Mouse (Mus musculus) cerebellum, adult 9-11 months (tissue): ENCODE measurements around the gene Kcnma1.

Source experiments
- DNase-seq: peaks from one replicate; pipeline ENCODE4 v3.0.0; 2022

Gene Kcnma1

GRCm38 (mm10) chr14:23517374-23517773 lies 496.9 kb downstream of the Kcnma1 start:
- no peak for DNase-seq

- no peak for DNase-seq
Observed at GRCm38 (mm10) chr14:23509792-23510191, 504.5 kb downstream of the Kcnma1 start.

GRCm38 (mm10) chr14:23502236-23502790 lies 512.0 kb downstream of the Kcnma1 start:
- no peak for DNase-seq

GRCm38 (mm10) chr14:23496801-23497200 lies 517.5 kb downstream of the Kcnma1 start:
- no peak for DNase-seq

GRCm38 (mm10) chr14:23496236-23496740 lies 518.0 kb downstream of the Kcnma1 start:
- DNase-seq: no peak

- DNase-seq: no peak
Observed at GRCm38 (mm10) chr14:23494496-23494800, 519.8 kb downstream of the Kcnma1 start.

GRCm38 (mm10) chr14:23493750-23494495 lies 520.4 kb downstream of the Kcnma1 start:
- no peak for DNase-seq

GRCm38 (mm10) chr14:23492581-23493360 lies 521.5 kb downstream of the Kcnma1 start:
- no peak for DNase-seq

- no peak for DNase-seq
Observed at GRCm38 (mm10) chr14:23491359-23491758, 522.9 kb downstream of the Kcnma1 start.

- no peak for DNase-seq
Observed at GRCm38 (mm10) chr14:23486687-23487086, 527.6 kb downstream of the Kcnma1 start.

- no peak for DNase-seq
Observed at GRCm38 (mm10) chr14:23485802-23486500, 528.3 kb downstream of the Kcnma1 start.

- no peak for DNase-seq
Observed at GRCm38 (mm10) chr14:23475129-23475528, 539.2 kb downstream of the Kcnma1 start.

GRCm38 (mm10) chr14:23470071-23470470 lies 544.2 kb downstream of the Kcnma1 start:
- DNase-seq: no peak

GRCm38 (mm10) chr14:23465135-23465534 lies 549.2 kb downstream of the Kcnma1 start:
- no peak for DNase-seq

GRCm38 (mm10) chr14:23458560-23458959 lies 555.7 kb downstream of the Kcnma1 start:
- DNase-seq: no peak

GRCm38 (mm10) chr14:23451681-23452080 lies 562.6 kb downstream of the Kcnma1 start:
- DNase-seq: no peak

GRCm38 (mm10) chr14:23437467-23437866 lies 576.8 kb downstream of the Kcnma1 start:
- DNase-seq: no peak

GRCm38 (mm10) chr14:23435861-23436260 lies 578.4 kb downstream of the Kcnma1 start:
- no peak for DNase-seq

GRCm38 (mm10) chr14:23430006-23430405 lies 584.3 kb downstream of the Kcnma1 start:
- DNase-seq: no peak

- no peak for DNase-seq
Observed at GRCm38 (mm10) chr14:23429043-23429442, 585.2 kb downstream of the Kcnma1 start.

GRCm38 (mm10) chr14:23422481-23423040 lies 591.7 kb downstream of the Kcnma1 start:
- no peak for DNase-seq

- no peak for DNase-seq
Observed at GRCm38 (mm10) chr14:23418955-23419354, 595.3 kb downstream of the Kcnma1 start.

- no peak for DNase-seq
Observed at GRCm38 (mm10) chr14:23407051-23407450, 607.2 kb downstream of the Kcnma1 start.
